Mouse (Mus musculus): ENCODE measurements around the gene Ngb. TPM values are rescaled to one million over a fixed set of nuclear protein-coding genes. Genes with fewer than 3 reads are reported as not detected.
A peak's percentile ranks its signal among the peaks of the same experiment; 100 is the strongest.

Ngb gene
- total and polyA plus RNA-seq, 2 experiments from 2014 or later, result 15.7 to 16.7 TPM

DNA sequence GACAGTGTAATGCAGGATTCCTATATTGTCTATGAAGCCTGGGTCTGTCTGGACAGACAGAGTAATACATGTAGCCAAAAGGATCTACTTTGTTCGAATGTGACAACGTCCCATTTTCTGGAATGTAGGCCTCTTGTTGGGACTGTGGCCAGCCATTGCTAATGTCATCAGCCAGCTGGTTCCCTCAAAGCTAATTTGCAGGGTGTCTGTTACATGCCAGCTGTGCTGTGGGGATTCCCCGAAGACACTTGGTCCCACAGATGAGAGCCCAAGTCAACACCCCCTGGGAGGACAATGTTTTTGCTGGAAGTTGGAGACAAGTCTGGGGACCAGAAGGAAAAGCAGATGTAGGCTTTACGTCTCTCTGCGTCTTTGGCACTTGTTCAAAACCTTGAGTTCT is 35.9 kb downstream of the Ngb start:
- H3K36me3 ChIP-seq (ENCODE audit: insufficient read depth, low read length), result peaks cover 34% of the 10 kb centered on the region
- H3K9ac ChIP-seq (replicated peaks; ENCODE audit: low read length, poor library complexity, severe bottlenecking), result no peak overlapping the region
- no peak for DNase-seq (ENCODE audit: low spot score)
- WGBS, result 85% methylated on average over 5 of the region's 5 CpGs
- no peak for ATAC-seq (ENCODE audit: low FRiP score)
- no peak overlapping the region for H3K4me3 ChIP-seq (ENCODE audit: low read depth, low read length)
- H3K27me3 ChIP-seq (ENCODE audit: insufficient read depth, low read length), result no peaks in the 10 kb centered on the region
- no peaks in the 10 kb centered on the region for H3K4me1 ChIP-seq (ENCODE audit: insufficient read depth, low read length)
- TF ChIP-seq CTCF (IDR thresholded peaks at IDR 0.05), result no peak
- no peak overlapping the region for H3K27ac ChIP-seq (ENCODE audit: low read depth, low read length)
- no peak overlapping the region for H3K4me2 ChIP-seq (ENCODE audit: low read depth, low read length, poor library complexity, severe bottlenecking)
- no peaks in the 10 kb centered on the region for H3K9me3 ChIP-seq (ENCODE audit: low read length)

DNA sequence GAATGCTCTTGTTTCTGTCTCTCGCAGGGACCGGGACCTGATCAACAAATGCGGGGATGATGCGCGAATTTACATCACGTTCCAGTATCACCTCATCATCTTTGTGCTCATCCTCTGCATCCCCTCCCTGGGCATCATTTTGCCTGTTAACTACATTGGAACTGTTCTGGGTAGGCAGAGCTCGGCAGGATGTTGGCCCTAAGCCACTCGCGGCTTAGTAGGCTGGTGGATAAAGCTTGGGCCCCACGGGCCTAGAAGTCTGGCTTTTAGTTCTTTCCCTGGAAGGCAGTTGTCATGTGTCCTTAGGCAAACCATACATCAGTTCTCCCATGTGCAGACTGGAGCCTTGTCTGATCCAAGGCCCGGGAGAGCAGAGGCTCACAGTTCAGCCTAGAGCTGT is 36.9 kb downstream of the Ngb start:
- no peaks in the 10 kb centered on the region for H3K27me3 ChIP-seq (ENCODE audit: insufficient read depth, low read length)
- ATAC-seq (ENCODE audit: low FRiP score) (no peak), DNase-seq (ENCODE audit: low spot score) (peak; percentile 33)
- WGBS, result 80% methylated on average over 11 of the region's 11 CpGs
- no peaks in the 10 kb centered on the region for H3K4me1 ChIP-seq (ENCODE audit: insufficient read depth, low read length)
- no peak overlapping the region for H3K4me3 ChIP-seq (ENCODE audit: low read depth, low read length)
- H3K4me2 ChIP-seq (ENCODE audit: low read depth, low read length, poor library complexity, severe bottlenecking), result no peak overlapping the region
- TF ChIP-seq CTCF (IDR thresholded peaks at IDR 0.05), result no peak
- peaks cover 34% of the 10 kb centered on the region for H3K36me3 ChIP-seq (ENCODE audit: insufficient read depth, low read length)
- no peaks in the 10 kb centered on the region for H3K9me3 ChIP-seq (ENCODE audit: low read length)
- H3K27ac ChIP-seq (ENCODE audit: low read depth, low read length), result no peak overlapping the region
- H3K9ac ChIP-seq (replicated peaks; ENCODE audit: low read length, poor library complexity, severe bottlenecking), result no peak overlapping the region

DNA sequence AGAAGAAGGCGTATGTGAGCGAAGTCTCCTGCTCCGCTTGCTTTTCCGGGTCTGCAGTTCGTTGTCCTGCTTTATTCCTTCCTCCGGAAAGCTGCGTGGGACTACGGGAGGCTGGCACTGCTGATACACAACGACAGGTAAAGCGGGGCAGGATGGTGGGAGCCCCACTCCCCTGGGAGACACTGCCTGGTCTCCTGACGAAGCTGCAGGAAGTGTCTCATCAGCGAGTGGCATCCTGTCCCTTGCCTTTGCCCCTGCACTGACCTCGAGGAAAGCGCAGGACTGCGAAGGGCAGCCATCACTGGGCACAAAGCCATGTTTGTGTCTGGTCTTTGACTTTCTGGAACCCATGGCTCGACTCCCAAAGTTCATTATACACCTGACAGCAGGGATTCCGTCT is 45.3 kb downstream of the Ngb start:
- peaks cover 8% of the 10 kb centered on the region; the same call in 1 of the 2 replicates for H3K27me3 ChIP-seq (ENCODE audit: insufficient read depth, low read length)
- no peak overlapping the region for H3K9ac ChIP-seq (replicated peaks; ENCODE audit: low read length, poor library complexity, severe bottlenecking)
- no peak overlapping the region for H3K4me3 ChIP-seq (ENCODE audit: low read depth, low read length)
- TF ChIP-seq CTCF (IDR thresholded peaks at IDR 0.05), result no peak
- no peak for DNase-seq (ENCODE audit: low spot score)
- H3K9me3 ChIP-seq (ENCODE audit: low read length), result no peaks in the 10 kb centered on the region
- no peak overlapping the region for H3K4me2 ChIP-seq (ENCODE audit: low read depth, low read length, poor library complexity, severe bottlenecking)
- no peak for ATAC-seq (ENCODE audit: low FRiP score)
- 75% methylated on average over 17 of the region's 17 CpGs for WGBS
- H3K27ac ChIP-seq (ENCODE audit: low read depth, low read length), result no peak overlapping the region
- peaks cover 53% of the 10 kb centered on the region for H3K36me3 ChIP-seq (ENCODE audit: insufficient read depth, low read length)
- H3K4me1 ChIP-seq (ENCODE audit: insufficient read depth, low read length), result peaks cover under 1% of the 10 kb centered on the region; the same call in 1 of the 2 replicates

DNA sequence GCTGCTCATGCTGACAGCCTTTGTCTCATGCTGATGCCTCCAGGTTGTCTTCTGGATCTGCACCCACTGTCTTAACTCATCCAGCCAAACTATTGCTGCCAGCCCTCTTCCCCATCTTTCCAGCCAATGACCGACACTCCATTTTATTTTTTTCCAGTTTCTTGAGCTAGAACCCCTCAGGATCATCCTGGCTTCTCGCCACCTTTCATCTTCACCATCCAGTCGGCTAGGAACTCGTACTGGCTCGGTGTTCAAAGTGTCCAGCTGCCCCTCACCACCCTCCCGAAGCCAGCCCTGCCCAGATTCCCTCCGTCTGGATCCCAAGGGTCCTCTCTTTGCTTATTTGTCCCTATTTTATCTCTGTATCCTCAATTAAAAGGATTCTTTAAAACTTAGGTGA is 47.5 kb downstream of the Ngb start:
- Histone ChIP-seq H3K4me3 (ENCODE audit: low read depth, low read length) (no peak overlapping the region), H3K27ac (ENCODE audit: low read depth, low read length) (no peak overlapping the region), H3K9ac (replicated peaks; ENCODE audit: low read length, poor library complexity, severe bottlenecking) (no peak overlapping the region), H3K9me3 (ENCODE audit: low read length) (no peaks in the 10 kb centered on the region), H3K4me1 (ENCODE audit: insufficient read depth, low read length) (peaks cover 6% of the 10 kb centered on the region; the same call in 1 of the 2 replicates), H3K4me2 (ENCODE audit: low read depth, low read length, poor library complexity, severe bottlenecking) (no peak overlapping the region), H3K27me3 (ENCODE audit: insufficient read depth, low read length) (peaks cover 8% of the 10 kb centered on the region; the same call in 1 of the 2 replicates), H3K36me3 (ENCODE audit: insufficient read depth, low read length) (peaks cover 35% of the 10 kb centered on the region)
- no peak for ATAC-seq (ENCODE audit: low FRiP score)
- DNase-seq (ENCODE audit: low spot score), result no peak
- no peak for TF ChIP-seq CTCF (IDR thresholded peaks at IDR 0.05)
- 73% methylated on average over 7 of the region's 7 CpGs for WGBS

DNA sequence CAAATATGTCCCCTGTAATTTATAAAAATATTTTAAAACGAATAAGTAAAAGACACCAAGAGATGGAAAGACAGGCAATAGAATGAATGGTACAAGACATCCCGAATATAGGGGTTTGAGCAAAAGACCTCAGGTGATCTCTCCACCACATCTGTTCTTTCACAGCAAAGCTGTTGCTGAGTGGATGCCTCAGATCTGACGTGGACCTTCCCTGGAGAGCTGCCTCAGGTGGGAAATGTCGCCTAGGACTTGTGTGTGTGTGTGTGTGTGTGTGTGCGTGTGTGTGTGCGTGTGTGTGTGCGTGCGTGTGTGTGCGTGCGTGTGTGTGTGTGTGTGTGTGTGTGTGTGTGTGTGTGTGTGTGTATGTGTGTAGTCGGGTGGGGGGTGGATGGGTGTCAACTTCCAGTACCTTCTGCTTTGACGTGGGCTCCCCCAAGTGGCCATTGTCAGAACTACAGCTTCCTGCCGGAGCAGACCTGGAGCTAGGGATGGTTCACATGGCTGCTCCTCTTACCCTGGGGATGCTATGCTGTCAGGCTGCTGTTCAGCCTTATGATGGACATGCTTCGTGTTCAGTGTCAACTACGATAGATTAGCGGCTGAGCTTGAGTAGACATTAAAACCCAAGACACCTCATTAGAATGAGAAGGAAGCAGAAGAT is 49.5 kb downstream of the Ngb start:
- Histone ChIP-seq H3K36me3 (ENCODE audit: insufficient read depth, low read length) (peaks cover 26% of the 10 kb centered on the region), H3K9ac (replicated peaks; ENCODE audit: low read length, poor library complexity, severe bottlenecking) (no peak overlapping the region), H3K27me3 (ENCODE audit: insufficient read depth, low read length) (peaks cover 8% of the 10 kb centered on the region; the same call in 1 of the 2 replicates), H3K4me1 (ENCODE audit: insufficient read depth, low read length) (peaks cover 6% of the 10 kb centered on the region; the same call in 1 of the 2 replicates), H3K9me3 (ENCODE audit: low read length) (no peaks in the 10 kb centered on the region), H3K4me3 (ENCODE audit: low read depth, low read length) (no peak overlapping the region), H3K27ac (ENCODE audit: low read depth, low read length) (peak overlapping the region; percentile 27), H3K4me2 (ENCODE audit: low read depth, low read length, poor library complexity, severe bottlenecking) (no peak overlapping the region)
- ATAC-seq (ENCODE audit: low FRiP score) (peak; percentile 60; the same call in 1 of the 2 replicates), DNase-seq (ENCODE audit: low spot score) (peak; percentile 79)
- WGBS, result 18% methylated on average over 15 of the region's 16 CpGs
- peak; percentile 94 for TF ChIP-seq CTCF (IDR thresholded peaks at IDR 0.05)

DNA sequence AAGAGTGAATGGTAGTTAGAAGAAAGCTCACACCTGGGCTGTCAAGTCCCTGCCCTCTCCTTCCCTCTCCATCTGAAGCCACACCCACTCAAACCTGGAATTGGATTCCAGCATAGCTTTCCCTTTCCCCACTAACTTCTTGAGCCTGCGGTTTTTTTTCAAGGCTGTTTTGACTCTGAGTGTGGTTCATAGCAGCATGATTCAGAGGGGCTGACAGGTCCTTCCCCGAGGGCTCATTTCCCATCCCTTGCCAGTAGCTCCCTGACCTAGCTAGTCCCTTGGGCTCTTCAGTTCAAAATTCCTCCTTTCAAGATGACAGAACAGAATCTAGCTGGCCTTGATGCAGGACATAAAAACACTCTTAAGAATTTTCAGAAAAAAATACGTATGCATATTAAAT is 54.8 kb downstream of the Ngb start:
- Histone ChIP-seq H3K4me3 (ENCODE audit: low read depth, low read length) (no peak overlapping the region), H3K4me1 (ENCODE audit: insufficient read depth, low read length) (peaks cover 16% of the 10 kb centered on the region; the same call in 1 of the 2 replicates), H3K4me2 (ENCODE audit: low read depth, low read length, poor library complexity, severe bottlenecking) (no peak overlapping the region), H3K27ac (ENCODE audit: low read depth, low read length) (no peak overlapping the region), H3K36me3 (ENCODE audit: insufficient read depth, low read length) (no peaks in the 10 kb centered on the region), H3K9me3 (ENCODE audit: low read length) (no peaks in the 10 kb centered on the region), H3K9ac (replicated peaks; ENCODE audit: low read length, poor library complexity, severe bottlenecking) (no peak overlapping the region), H3K27me3 (ENCODE audit: insufficient read depth, low read length) (no peaks in the 10 kb centered on the region)
- DNase-seq (ENCODE audit: low spot score) (no peak), ATAC-seq (ENCODE audit: low FRiP score) (no peak)
- no peak for TF ChIP-seq CTCF (IDR thresholded peaks at IDR 0.05)
- WGBS, result 63% methylated on average over 3 of the region's 3 CpGs

Other genes with a start within 250 kb of the Ngb start
- gene Irf2bpl, start 217.7 kb downstream of the Ngb start, total RNA-seq (2014; rRNA removed), result 171 and 191 TPM in 2 replicates
- gene Irf2bpl, start 217.7 kb downstream of the Ngb start, polyA plus RNA-seq (2015; fragmentation: Nextera tagmentation; extraction: Ambion mirVana), result 74.2 and 86.2 TPM in 2 replicates
- 65.7 and 77.5 TPM in 2 replicates for gene Cipc, start 155.5 kb downstream of the Ngb start, total RNA-seq (2014; rRNA removed)
- gene Cipc, start 155.5 kb downstream of the Ngb start, polyA plus RNA-seq (2015; fragmentation: Nextera tagmentation; extraction: Ambion mirVana), result 34.6 and 37.6 TPM in 2 replicates
- 19.4 and 21.9 TPM in 2 replicates for gene Zdhhc22, start 112.1 kb downstream of the Ngb start, total RNA-seq (2014; rRNA removed)
- gene Zdhhc22, start 112.1 kb downstream of the Ngb start, polyA plus RNA-seq (2015; fragmentation: Nextera tagmentation; extraction: Ambion mirVana), result 30.9 and 32.2 TPM in 2 replicates
- 25.4 and 30.1 TPM in 2 replicates for gene Tmem63c, start 81.2 kb downstream of the Ngb start, total RNA-seq (2014; rRNA removed)
- 10.2 and 10.7 TPM in 2 replicates for gene Tmem63c, start 81.2 kb downstream of the Ngb start, polyA plus RNA-seq (2015; fragmentation: Nextera tagmentation; extraction: Ambion mirVana)
- gene Gstz1, start 44.6 kb upstream of the Ngb start, total RNA-seq (2014; rRNA removed), result 58.1 and 60.7 TPM in 2 replicates
- 44.9 and 49.3 TPM in 2 replicates for gene Gstz1, start 44.6 kb upstream of the Ngb start, polyA plus RNA-seq (2015; fragmentation: Nextera tagmentation; extraction: Ambion mirVana)
- gene Pomt2, start 45.4 kb upstream of the Ngb start, total RNA-seq (2014; rRNA removed), result 29.8 and 35.0 TPM in 2 replicates
- 13.2 and 13.8 TPM in 2 replicates for gene Pomt2, start 45.4 kb upstream of the Ngb start, polyA plus RNA-seq (2015; fragmentation: Nextera tagmentation; extraction: Ambion mirVana)
- gene Samd15, start 97.2 kb upstream of the Ngb start, total RNA-seq (2014; rRNA removed), result 0.55 and 0.61 TPM in 2 replicates
- 1.9 and 3.1 TPM in 2 replicates for gene Samd15, start 97.2 kb upstream of the Ngb start, polyA plus RNA-seq (2015; fragmentation: Nextera tagmentation; extraction: Ambion mirVana)
- gene Tmed8, start 97.9 kb upstream of the Ngb start, total RNA-seq (2014; rRNA removed), result 17.5 and 19.8 TPM in 2 replicates
- gene Tmed8, start 97.9 kb upstream of the Ngb start, polyA plus RNA-seq (2015; fragmentation: Nextera tagmentation; extraction: Ambion mirVana), result 3.6 and 4.4 TPM in 2 replicates
- 0.88 and 2.2 TPM in 2 replicates for gene Noxred1, start 136.2 kb upstream of the Ngb start, total RNA-seq (2014; rRNA removed)
- 0.30 and 0.36 TPM in 2 replicates for gene Noxred1, start 136.2 kb upstream of the Ngb start, polyA plus RNA-seq (2015; fragmentation: Nextera tagmentation; extraction: Ambion mirVana)
- gene Vipas39, start 163.7 kb upstream of the Ngb start, total RNA-seq (2014; rRNA removed), result 59.4 and 61.5 TPM in 2 replicates
- 48.7 and 51.2 TPM in 2 replicates for gene Vipas39, start 163.7 kb upstream of the Ngb start, polyA plus RNA-seq (2015; fragmentation: Nextera tagmentation; extraction: Ambion mirVana)
- gene Ahsa1, start 163.9 kb upstream of the Ngb start, total RNA-seq (2014; rRNA removed), result 113 and 116 TPM in 2 replicates
- 169 and 182 TPM in 2 replicates for gene Ahsa1, start 163.9 kb upstream of the Ngb start, polyA plus RNA-seq (2015; fragmentation: Nextera tagmentation; extraction: Ambion mirVana)
- gene Ism2, start 197.2 kb upstream of the Ngb start, total RNA-seq (2014; rRNA removed), result 1.3 and 4.0 TPM in 2 replicates
- 1.3 and 1.6 TPM in 2 replicates for gene Ism2, start 197.2 kb upstream of the Ngb start, polyA plus RNA-seq (2015; fragmentation: Nextera tagmentation; extraction: Ambion mirVana)

Data from midbrain, postnatal 0 days (tissue).